Mouse (Mus musculus) heart, postnatal 4 days (tissue): ENCODE data around the gene Rhebl1. TPM values are rescaled to one million over a fixed set of nuclear protein-coding genes. Genes with fewer than 3 reads are reported as not detected.

Experiments
- DNase-seq: peaks from one replicate; pipeline ENCODE4 v3.0.0; 2021
- total RNA-seq, 2 experiments: library from RNA; stranded (reverse); gene quantifications; 2 replicates each; pipeline ENCODE4 v1.2.3; 2021

The Rhebl1 gene
- total RNA-seq, 2 experiments from 2014 or later, result 2.0 TPM

DNA sequence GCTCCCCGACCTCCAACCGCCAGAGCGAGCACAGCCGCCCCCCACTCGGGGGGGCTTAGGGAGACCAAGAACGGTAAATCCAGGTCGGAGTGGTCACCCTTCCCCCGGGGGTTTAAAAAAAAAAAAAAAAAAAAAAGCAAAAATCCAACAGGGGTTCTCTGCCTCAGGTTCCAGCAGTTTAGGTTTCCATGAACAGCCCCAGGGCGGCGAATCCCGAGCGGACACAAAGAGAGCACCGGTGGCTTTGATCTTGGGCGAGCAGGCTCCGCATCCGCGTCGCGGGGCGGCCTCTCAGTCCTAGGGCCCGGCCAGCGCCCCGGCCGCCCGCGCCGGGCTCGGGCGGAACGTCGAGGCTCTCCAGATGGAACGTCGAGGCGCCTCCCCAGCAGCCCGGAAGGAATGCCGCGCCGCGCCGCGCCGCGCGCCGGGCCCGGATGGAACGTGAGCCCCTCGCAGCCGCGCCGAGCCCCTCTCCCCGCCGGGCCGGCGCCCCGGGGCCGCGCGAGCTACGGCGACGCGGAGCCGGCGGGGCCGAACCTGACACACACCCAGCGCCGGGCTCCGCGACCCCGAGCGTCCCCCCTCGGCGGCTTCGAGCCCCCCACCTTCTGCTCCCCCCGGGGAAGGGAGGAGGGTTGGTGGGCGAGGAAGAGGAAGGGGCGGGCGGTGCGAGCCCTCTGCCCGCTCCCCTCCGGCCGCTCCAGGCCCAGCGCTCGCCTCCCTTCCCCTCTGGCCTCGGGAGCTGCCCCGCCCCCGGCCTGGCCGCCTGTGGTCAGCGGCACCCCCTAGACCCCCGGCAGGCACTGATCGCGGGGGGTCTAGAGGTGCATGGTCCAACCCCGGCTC, 23.0 kb downstream of the Rhebl1 start, which contains the start of gene Kmt2d:
Gene Kmt2d, minus strand, starts transcription at position 135 of the 846 bp plus-strand sequence.
- DNase-seq, result peak; percentile 59

DNA sequence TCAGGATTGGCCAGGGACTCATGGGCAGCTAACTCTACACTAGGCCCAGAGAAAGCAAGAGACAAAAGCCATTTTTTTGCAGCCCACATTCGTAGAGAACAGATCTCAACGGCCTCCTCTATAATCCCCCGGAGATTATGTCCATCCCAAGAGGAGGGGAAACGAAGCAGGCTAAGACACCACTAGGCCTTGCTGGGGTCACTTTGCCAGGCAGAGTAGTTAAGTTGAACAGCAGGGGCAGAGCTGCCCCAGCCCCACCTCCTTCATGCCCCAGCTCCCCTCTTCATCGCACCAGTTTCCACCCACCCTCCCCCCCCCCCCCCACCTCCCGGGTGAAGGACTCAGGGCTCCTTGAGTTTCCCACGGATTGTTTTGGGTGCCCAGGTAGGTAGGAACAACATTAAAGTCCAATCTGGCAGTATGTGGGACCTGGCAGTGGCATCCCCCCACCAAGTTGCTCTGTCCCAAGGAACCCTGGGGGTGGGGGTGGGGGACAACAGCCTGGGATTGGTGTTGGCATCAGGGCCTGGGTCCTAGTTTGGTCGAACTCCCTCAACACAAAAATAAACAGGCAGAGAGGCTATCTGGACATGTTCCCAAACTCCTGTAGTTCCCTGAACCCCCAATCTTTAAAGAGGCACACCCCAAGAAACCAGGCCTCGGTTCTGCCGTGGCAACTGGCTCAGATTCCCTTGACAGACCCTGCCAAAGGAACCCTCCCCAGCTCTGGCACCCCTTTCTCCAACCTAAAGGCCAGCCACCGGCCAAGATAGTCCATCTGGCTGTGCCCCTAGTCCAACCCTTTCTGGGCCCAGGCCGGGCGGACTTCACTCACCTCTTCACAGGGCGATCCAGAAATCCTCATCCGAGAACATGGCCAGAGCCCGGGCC, 23.9 kb downstream of the Rhebl1 start:
- DNase-seq, result peak; percentile 52

DNA sequence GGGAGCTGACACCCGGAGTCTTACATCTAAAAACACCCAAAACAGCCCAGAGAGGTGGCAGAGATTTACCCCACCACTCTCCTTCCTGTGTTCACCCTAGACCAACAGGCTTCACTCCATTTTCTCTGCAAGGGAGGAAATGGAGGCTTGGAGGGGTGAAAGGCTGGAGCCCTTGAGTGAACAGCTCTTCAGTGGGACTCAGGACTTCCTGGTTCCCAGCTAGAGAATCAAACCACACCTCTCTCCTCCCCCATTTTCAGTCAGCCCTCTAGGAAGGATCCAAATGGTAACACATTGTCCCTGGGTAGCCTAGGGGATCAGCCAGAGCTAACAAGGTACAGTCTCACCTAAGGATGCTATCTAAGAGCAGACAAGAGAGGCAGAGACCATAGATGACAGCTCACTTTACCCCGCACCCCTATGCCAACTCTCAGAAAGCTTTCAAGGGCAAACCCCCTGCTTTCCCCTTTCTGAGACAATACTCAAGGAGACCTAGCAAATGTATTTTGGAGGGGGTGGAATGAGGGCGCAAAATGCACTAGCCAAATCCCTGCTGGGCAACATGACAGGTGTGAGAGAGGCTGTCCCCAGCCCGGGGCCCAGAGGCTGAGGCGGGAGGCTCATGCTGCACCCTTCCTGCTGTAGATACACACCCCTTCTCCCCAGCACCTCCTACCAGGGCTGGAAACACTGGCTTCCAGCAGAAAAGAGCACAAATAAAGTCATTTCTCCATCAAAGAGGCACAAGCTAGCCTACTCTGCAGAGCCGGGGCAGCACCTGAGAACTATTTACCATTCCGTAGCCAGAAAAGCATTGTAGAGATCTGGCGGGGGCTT, 24.8 kb downstream of the Rhebl1 start:
- DNase-seq, result peak; percentile 31

DNA sequence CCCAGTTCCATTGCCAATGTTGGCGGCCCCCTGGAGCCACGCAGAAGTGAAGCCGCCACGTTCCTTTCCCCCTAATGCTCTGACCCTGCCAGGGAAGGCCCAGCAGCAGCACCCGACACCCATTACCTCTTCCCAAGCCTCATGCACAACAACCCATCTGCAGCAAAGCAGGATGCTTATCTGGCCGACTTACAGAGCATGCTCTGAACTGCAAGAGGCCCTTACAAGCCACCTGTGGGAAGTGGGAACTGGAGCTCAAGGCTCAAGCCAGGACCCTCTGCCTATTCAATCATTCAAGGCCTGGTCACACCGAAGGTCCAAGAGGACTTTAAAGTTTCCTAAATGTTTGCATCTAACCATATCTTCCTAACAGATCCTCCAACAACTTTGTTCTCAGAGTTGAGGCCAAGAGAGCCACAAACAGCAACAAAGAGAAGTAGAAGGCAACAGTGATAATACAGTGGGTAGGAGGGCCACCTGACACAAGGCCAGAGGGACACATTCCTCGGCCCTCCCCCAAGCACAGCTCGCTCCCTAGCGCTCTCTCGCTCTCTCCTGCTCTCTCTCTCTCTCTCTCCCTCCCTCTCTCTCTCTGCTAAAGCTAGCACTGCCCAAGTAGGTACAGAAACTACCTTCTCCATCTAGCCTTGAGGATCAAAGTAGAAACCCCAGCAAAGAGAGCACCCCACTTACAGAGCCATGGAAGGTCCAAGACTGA, 25.8 kb downstream of the Rhebl1 start:
- DNase-seq, result peak; percentile 13

DNA sequence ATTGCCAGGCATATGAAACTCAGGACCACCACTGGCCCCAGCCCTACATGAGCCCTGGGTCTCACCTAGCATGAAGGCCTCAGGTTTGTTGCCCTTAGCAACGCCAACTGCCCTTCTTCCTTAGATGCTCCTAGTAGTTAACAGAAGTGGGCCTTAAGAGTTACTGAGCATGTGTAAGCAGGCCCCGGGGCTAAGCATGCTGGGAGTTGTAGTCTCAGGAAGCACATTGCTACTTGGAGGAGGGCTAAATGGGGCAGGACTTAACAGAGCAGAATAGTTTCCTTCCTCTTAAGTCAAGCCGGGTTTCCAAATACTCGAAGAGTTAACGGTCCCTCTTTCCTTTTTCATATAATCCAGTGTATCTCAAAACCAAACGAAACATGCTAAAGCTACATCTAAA, 27.0 kb downstream of the Rhebl1 start:
- peak; percentile 59 for DNase-seq

DNA sequence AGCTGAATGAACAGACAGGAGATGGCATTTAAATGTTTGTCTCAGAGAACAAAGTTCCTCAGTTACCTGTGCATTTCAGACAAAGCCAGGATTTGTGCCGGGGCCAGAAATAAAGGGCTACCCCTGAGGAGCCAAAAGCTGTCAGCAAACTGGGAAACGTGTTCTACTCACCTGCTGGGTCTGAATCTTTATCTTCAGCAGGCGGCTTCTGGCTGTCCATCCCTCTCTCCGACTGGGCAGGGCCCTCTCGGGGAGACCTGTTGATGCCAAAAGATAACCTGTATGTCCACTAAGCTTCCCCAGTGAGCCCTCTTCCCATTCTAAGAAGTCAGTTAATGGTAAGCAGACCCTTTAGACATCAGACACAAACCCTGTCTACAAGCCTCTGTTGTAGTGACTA, 27.8 kb downstream of the Rhebl1 start:
- no peak for DNase-seq

DNA sequence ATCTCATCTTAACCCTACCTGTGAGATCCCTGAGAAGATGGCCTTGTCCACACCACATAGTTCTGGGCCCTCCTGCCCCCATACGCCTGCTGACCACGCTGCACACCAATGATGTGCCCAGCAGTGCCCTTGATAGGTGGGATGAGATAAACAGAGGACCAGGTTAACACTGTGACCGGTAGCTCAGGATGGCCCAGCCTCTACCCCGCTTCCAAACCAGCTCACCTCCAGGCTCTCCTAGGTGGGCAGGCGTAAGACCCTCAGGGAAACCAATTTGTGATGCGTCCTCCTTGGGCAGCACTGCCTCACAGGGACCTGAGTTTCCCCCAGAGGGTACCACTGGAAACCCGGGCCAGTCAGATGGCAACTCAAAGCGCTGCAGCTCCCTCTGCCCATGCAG, 28.6 kb downstream of the Rhebl1 start:
- peak; percentile 8 for DNase-seq

DNA sequence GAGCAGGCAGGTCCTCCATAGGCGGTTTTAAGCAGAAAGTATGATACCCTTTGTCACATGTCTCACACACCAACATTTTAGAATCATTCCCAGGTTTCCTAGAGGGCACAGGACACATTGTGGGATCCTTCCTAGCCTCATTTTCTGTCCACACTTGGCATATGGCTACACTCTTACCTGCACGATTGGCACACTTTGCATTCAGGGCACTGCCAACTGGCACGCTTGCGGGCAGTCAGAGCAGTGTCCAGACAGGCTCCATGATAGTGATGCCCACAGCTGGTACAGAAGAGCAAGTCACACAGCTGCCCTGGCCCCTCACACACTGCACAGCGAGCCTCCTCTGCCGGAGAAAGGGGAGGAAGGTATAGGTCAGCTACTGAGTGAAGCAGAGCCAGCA, 29.4 kb downstream of the Rhebl1 start:
- no peak for DNase-seq

DNA sequence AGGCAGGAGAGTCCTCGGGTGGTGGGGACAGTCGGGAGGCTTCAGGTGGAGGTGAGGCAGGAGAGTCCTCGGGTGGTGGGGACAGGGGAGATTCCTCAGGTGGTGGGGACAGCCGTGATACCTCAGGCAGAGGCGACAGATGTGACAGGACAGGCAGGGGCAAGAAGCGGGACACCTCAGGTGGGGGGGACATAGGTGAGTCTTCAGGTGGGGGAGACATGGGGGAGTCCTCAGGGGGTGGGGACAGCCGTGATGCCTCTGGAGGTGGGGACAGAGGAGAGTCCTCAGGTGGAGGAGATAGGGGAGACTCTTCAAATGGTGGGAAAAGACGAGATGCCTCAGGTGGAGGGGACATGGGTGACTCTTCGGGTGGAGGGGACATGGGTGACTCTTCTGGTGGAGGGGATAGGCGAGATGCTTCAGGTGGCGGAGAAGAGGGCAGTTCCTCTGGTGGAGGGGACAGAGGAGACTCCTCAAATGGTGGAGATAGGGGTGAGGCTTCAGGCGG, 30.8 kb downstream of the Rhebl1 start:
- no peak for DNase-seq

DNA sequence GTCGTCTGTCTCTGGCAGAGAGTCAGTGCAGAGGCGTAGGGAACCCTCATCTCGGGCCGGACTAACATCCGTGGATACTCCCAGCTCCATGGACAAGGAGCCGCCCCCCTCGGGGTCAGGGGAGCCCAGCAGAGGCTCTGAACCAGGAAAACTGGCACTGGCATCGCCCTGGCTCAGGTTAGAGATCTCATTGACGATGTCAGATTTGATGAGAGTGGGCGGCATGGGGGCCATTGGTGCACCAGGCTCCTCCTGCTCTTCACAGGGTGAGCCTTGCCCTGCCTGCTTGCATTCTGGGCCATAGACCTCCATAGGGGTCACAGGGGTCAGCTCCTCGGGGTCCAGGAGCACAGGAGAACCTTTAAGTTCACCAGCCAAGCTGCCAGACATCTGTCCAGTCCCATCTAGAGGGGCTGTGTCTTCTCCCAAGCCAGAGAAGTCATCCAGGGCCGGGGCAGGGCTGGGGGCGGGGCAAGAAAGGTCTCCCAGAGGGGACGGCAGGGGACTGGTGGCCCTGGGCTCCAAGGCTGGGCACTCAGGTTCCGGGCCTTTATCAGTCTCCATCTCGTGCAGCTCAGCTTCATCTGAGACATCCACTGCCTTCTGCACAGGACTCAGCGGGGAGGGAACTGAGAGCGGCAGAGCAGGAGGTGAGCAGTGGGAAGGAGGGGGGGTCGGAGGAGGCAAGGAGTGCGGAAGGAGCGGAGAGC, 32.5 kb downstream of the Rhebl1 start:
- DNase-seq, result peak; percentile 8

DNA sequence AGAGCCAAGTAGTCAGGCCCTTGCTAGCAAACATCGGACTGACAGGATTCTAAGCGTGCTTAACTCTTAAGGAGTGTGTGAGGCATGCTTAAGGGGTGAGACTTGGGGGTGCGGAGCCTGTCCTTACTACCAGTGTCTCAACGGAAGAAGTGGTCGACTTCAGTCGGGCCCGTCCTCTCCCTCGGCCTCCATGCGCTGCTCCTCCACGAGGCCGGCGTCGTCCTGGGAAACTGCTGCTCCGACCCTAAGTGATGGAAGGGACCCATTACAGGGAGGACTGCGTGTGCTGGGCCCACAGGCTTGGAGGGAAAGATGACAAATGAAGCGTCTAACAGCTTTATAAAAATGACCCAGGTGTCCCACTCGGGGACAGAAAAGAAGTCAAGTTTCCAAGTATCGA, 33.4 kb downstream of the Rhebl1 start:
- DNase-seq, result no peak

DNA sequence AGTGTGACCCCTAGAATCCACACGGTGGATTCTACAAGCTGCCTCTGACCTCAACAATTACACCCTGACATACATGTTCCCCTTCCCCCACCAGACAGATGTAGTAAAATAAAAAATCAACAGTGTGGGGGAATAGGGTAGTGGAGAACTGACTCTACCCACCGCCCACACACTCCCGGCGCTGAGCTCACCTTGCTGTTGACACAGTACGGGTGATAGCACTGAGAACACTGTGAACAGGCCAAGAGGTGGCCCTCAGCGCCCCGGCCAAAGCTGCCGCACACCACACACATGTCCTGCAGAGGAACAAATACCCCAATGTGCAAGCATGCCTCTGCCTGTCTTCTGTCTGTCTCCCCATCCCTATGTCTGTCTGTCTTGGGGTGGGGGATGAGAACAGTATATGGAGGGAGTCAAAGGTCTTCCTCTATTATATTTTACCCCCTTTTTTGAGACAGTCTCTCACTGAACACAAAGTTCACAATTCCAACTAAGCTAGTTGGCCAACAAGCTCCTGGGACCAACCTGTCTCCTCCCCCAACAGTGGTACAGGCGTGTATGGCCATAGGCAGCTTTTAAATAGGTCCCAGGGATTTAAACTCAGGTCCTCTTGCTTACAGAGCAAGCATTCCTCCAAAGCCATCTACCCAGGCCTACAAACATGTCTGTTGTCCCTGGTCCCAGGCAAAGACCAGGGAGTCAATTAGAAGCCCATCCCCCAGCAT, 34.9 kb downstream of the Rhebl1 start:
- DNase-seq, result no peak

DNA sequence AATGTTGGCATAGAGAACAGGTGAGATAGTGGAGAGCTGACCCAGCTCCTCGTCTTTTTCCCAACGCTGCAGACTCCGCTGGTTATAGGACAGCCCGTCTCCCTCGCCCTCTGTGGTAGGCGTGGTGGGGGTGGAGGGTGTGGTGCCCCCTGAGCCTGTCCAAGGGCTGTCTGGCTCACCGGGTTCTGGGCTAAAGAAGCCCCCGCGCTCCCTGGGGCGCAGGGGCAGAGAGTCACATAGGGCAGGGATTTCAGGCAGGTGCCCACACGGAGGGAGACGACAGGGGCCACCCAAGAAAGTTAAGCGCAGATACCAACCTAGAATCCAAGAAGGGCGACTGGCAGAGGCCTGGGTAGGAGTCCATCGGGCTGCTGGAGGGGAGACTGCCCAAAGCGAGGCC, 40.1 kb downstream of the Rhebl1 start:
- no peak for DNase-seq

DNA sequence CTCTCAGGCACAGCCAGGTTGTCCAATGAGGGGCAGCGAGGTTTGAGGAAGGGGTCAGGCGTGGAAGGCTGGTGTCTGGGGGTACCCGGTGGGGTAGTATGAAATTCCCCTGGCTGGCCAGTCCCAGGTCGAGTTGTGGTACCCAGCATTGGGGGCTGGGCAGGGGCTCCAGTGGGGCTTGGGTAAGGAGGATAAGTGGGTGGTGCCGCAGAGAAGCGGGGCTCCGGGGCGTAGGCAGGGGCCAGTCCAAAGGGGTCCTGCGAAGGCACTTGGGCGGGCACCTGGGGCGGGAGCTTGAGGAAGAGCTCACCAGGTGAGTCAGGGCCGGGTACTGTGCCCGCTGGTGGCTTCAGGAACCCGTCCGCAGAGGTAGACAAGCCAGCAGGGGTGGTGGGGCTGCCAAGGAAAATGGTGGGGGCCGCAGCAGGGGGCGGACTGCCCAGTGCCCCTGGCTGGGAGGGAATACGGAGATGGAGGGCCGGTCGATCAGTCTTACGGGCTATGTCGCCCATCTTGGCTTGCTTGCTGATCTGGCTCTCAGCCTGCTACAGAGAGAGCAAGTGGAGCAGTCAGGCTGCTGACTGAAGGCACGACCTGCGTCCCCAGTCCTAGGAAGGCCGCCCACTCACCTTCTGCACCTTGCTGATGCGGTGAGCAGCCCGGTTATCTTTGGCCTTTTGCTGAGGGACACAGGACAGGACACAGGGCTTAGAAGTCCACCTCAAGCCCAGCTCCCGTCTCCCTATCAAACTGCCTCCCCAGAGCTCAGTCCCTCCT, 41.0 kb downstream of the Rhebl1 start:
- no peak for DNase-seq

DNA sequence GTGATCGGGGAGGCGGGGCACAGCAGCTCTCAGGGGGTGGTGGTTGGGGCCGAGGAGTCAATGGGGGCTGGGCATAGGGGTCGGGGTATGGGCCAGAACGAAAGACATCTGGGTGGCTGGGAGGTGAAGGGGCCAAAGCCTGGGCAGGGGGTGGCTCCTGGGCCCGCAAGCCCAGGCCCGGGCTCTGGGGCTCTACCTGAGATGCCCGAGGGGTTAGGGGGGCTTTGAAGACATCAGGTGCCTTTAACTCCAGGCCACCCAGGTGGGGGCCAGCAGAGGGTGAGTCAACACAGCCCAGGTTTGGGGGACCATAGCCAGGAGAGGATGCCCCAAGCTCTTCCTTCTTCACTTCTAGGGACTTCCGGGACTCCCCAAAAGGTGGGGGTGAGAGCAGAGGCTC, 41.6 kb downstream of the Rhebl1 start:
- DNase-seq, result no peak

DNA sequence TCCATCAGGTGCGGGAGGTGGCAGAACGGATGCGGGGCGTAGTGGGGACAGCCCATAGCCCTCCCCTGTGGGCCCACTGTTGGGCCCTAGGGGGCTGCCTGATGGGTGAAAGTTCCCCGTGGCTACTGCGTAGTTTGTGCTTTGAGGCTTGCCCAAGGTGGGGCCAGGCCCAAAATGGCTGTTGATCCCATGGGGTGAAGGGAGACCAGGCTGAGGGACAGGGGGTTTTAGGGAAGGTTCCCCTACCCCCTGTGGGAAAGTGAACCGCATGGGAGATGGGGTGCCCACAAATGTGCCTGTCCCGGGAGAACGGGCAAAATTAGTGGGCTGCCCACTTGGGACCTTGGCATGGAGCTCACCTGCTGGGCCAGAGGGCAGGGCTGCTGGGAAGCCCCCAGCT, 42.3 kb downstream of the Rhebl1 start:
- no peak for DNase-seq

DNA sequence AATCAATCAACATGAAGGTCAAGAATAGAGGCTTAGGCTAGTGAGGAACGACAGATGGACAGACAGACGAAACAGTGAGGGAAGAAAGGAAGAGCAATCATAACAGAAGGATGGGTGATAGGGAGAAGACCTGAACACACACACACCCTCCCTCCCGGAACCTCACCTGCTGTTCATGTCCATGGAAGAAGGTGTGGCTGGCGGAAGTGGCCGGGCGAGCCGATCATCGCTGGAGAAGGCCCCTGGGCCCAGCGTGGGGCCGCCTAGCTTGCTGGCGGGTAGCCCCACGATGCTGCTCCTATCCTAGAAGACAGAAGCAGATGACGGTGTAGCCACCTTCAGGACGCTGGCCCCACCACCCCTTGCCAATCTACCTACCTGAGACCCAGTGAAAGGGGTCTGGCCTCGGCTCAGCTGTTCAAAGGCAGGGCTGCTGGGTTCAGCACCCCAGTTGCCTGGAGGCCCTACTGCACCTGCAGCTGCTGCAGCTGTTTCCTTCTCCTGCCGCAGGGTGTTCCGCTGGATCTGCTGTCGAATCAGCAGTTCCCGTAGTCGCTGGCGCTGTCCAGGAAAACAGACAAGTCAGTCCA, 43.0 kb downstream of the Rhebl1 start:
- DNase-seq, result no peak

DNA sequence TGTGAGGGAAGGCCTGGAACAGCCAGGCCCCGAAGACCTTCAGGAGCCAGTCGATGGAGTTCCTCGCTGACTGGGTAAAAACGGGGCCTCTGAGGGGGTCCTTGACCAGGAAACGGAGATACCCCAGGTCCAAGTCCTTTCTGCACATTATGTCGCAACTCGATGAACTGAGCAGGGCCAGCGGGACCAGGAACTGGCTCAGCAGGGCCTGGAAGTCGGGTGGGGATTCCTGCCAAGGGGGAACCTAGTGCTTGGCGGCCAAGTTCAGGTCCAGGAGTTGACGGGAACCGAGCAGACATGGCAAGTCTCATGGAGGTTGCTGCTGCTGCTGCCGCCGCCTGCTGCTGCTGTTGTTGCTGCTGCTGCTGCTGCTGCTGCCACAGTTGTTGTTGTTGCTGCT, 43.7 kb downstream of the Rhebl1 start:
- DNase-seq, result no peak

DNA sequence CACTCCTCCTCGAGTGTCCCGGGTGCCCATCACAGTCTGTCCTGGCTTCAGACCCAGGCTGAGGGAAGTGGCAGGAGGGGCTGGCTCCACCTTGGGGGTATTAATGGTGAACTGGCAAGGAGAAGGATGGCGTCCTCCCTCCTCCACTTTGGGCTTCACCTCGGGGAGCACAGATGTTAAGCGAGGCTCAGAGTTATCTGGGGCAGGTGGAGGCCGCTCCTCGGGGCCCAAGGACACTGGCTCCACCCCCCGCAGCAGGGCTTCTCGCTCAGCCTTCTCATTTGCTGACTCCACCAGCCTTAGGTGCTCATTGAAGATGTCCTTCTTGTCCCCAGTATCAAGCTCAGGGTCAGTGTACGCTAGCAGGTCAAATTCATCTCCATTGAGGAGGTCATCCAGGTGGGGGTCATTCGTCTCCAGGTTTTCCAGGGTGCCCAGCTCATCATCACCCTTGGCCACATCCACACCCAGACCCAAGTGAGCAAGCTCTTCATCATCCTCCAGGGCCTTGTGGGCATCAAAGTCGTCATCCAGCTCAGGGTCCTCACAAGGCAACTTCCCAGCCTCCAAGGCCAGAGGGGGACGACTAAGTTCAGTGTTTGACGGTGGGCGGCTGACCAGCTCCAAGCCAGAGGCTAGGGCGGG, 44.3 kb downstream of the Rhebl1 start:
- DNase-seq, result no peak
